Comparison of ENCODE assay signal across 19 mouse cellular contexts in the genomic region with DNA sequence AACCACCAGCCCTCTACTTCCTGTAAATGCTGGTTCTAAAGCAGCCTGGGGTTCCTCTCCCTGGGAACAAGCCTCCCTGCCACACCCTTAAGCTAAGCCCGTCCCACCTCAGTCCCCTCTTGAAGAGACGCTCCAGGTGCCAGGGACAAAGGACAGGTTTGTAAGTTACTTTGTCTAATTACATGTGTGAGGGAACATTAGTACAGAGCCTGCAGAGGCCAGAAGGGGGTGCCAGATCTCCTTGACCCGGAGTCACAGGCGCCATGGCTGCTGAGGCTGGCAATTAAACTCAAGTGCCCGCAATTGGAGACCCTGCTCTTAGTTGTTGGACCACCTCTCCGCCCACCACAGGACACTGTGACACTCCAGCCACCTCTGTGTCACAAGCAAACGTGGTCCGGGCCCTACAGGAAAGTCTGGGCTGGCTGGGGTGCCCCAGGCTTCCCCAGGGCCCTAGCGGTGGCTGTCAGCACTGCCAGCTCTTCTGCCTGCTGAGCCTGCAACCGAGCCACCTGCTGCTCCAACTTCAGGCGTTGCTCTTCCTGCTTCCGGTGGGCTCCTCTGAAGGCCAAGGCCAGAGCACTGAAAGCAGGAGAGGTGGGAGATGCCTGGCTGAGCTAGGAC. TPM values are rescaled to one million over a fixed set of nuclear protein-coding genes. Genes with fewer than 3 reads are reported as not detected.
DNase-seq lines count a peak whose midpoint lies in the region; ATAC-seq and TF ChIP-seq lines count a peak whose summit lies in the region.
"Had no signal": no experiment of that assay in that cellular context is flagged by ENCODE, and none has a peak within 500 bp of the region (broad histone marks: within the 10 kb centered on the region; RNA-seq: fewer than 3 reads in every experiment).

No protein-coding gene starts in this region.

- peak; percentile 49; the same call in 1 of the 2 replicates for TF ChIP-seq CTCF in liver, embryonic 14.5 days (IDR thresholded peaks at IDR 0.05; ENCODE audit: low read depth)

- H3K27me3 ChIP-seq in hindbrain, embryonic 10.5 days (ENCODE audit: insufficient read depth, poor library complexity, severe bottlenecking), result no peaks in the 10 kb centered on the region
- no peaks in the 10 kb centered on the region for H3K27me3 ChIP-seq in hindbrain, embryonic 14.5 days (ENCODE audit: control insufficient read depth, insufficient read depth, low read length)
- H3K27me3 ChIP-seq in liver, embryonic 14.5 days (ENCODE audit: control insufficient read depth, insufficient read depth, low read length), result peaks cover 21% of the 10 kb centered on the region
- peaks cover 29% of the 10 kb centered on the region for H3K27me3 ChIP-seq in liver, embryonic 12.5 days (replicated peaks)
- no peaks in the 10 kb centered on the region for H3K27me3 ChIP-seq in limb, embryonic 10.5 days (ENCODE audit: low read depth, poor library complexity, severe bottlenecking)
- H3K27me3 ChIP-seq: neural tube, embryonic 12.5 days had no signal

- H3K27ac ChIP-seq in hindbrain, embryonic 10.5 days, result peak overlapping the region; percentile 99
- no peak overlapping the region for H3K27ac ChIP-seq in hindbrain, embryonic 14.5 days
- no peak overlapping the region for H3K27ac ChIP-seq in liver, embryonic 14.5 days
- H3K27ac ChIP-seq in liver, embryonic 12.5 days, result no peak overlapping the region
- peak overlapping the region; percentile 46 for H3K27ac ChIP-seq in limb, embryonic 10.5 days
- H3K27ac ChIP-seq: neural tube, embryonic 12.5 days had no signal

- no peak for TF ChIP-seq EP300 in liver, embryonic 14.5 days (IDR thresholded peaks at IDR 0.05; ENCODE audit: low read depth)

- peak overlapping the region; percentile 14 for H3K4me3 ChIP-seq in hindbrain, embryonic 10.5 days
- no peak overlapping the region for H3K4me3 ChIP-seq in hindbrain, embryonic 14.5 days (replicated peaks; ENCODE audit: low read length)
- no peak overlapping the region for H3K4me3 ChIP-seq in liver, embryonic 14.5 days (ENCODE audit: insufficient read depth in 1 of 2, low read depth in 2 of 2, low read length in 2 of 2)
- no peak overlapping the region for H3K4me3 ChIP-seq in liver, embryonic 12.5 days
- no peak overlapping the region for H3K4me3 ChIP-seq in limb, embryonic 10.5 days
- H3K4me3 ChIP-seq: erythroblast, embryonic 14.5 days; neural tube, embryonic 12.5 days had no signal

- DNase-seq in hindbrain, embryonic 10.5 days (ENCODE audit: low spot score), result no peak
- no peak for DNase-seq in hindbrain, embryonic 14.5 days (ENCODE audit: low spot score)
- no peak for DNase-seq in liver, embryonic 14.5 days (ENCODE audit: low read depth in 3 of 3, low spot score in 3 of 3)
- DNase-seq in ES-CJ7 (ENCODE audit: low read depth, low spot score), result peak; percentile 92
- DNase-seq in limb, embryonic 10.5 days (ENCODE audit: low spot score), result no peak
- no peak for DNase-seq in frontal cortex, adult 2 months (ENCODE audit: extremely low spot score in 1 of 2, low spot score in 1 of 2)
- DNase-seq: adrenal gland, postnatal 14 days; cerebellum, postnatal 14 days; forebrain, postnatal 0 days; gastrocnemius, postnatal 10 days; heart, postnatal 36 days; lung, adult 18-20 months had no signal

- H3K4me2 ChIP-seq in hindbrain, embryonic 14.5 days (replicated peaks), result no peak overlapping the region
- no peak overlapping the region for H3K4me2 ChIP-seq in liver, embryonic 14.5 days (ENCODE audit: low read depth)
- H3K4me2 ChIP-seq in liver, embryonic 12.5 days, result no peak overlapping the region
- H3K4me2 ChIP-seq: heart, embryonic 11.5 days; neural tube, embryonic 12.5 days had no signal

- peaks cover 35% of the 10 kb centered on the region for H3K4me1 ChIP-seq in hindbrain, embryonic 10.5 days (replicated peaks)
- H3K4me1 ChIP-seq in hindbrain, embryonic 14.5 days (replicated peaks; ENCODE audit: control insufficient read depth, insufficient read depth, low read length), result peaks cover 8% of the 10 kb centered on the region
- H3K4me1 ChIP-seq in liver, embryonic 14.5 days (replicated peaks; ENCODE audit: control insufficient read depth in 2 of 2, insufficient read depth in 2 of 2, low read length in 1 of 2), result no peaks in the 10 kb centered on the region; a peak in 1 of 4 replicates
- peaks cover 30% of the 10 kb centered on the region for H3K4me1 ChIP-seq in liver, embryonic 12.5 days
- H3K4me1 ChIP-seq in limb, embryonic 10.5 days, result peaks cover 27% of the 10 kb centered on the region

- WGBS in hindbrain, embryonic 10.5 days, result 76% methylated on average over 12 of the region's 12 CpGs
- WGBS in hindbrain, embryonic 14.5 days, result 82% methylated on average over 12 of the region's 12 CpGs
- 58% methylated on average over 12 of the region's 12 CpGs for WGBS in liver, embryonic 14.5 days (ENCODE audit: insufficient replicate concordance)
- 61% methylated on average over 12 of the region's 12 CpGs for WGBS in liver, embryonic 12.5 days (ENCODE audit: insufficient replicate concordance)
- 67% methylated on average over 12 of the region's 12 CpGs for WGBS in limb, embryonic 10.5 days

- no peaks in the 10 kb centered on the region for H3K36me3 ChIP-seq in hindbrain, embryonic 10.5 days
- no peaks in the 10 kb centered on the region for H3K36me3 ChIP-seq in hindbrain, embryonic 14.5 days (replicated peaks; ENCODE audit: control insufficient read depth, insufficient read depth)
- no peaks in the 10 kb centered on the region for H3K36me3 ChIP-seq in liver, embryonic 14.5 days (replicated peaks; ENCODE audit: control insufficient read depth, insufficient read depth, low read depth)
- no peaks in the 10 kb centered on the region for H3K36me3 ChIP-seq in liver, embryonic 12.5 days
- H3K36me3 ChIP-seq in limb, embryonic 10.5 days, result peaks cover 3% of the 10 kb centered on the region; the same call in 1 of the 2 replicates
- H3K36me3 ChIP-seq: neural tube, embryonic 12.5 days had no signal

- ATAC-seq in hindbrain, embryonic 14.5 days (ENCODE audit: low FRiP score), result no peak
- no peak for ATAC-seq in liver, embryonic 14.5 days (ENCODE audit: insufficient read depth)
- no peak for ATAC-seq in liver, embryonic 12.5 days
- ATAC-seq in megakaryocyte progenitor cell, adult 5-6 weeks (replicated peaks; ENCODE audit: poor library complexity), result no peak
- ATAC-seq: forebrain, postnatal 0 days; inflammation-experienced regulatory T-cells, adult 6 months had no signal

- no peak overlapping the region for H3K9ac ChIP-seq in hindbrain, embryonic 14.5 days
- H3K9ac ChIP-seq in liver, embryonic 14.5 days (replicated peaks), result no peak overlapping the region
- no peak overlapping the region for H3K9ac ChIP-seq in liver, embryonic 12.5 days
- H3K9ac ChIP-seq: forebrain, postnatal 0 days; neural tube, embryonic 12.5 days had no signal

- no peaks in the 10 kb centered on the region for H3K9me3 ChIP-seq in hindbrain, embryonic 10.5 days
- H3K9me3 ChIP-seq in hindbrain, embryonic 14.5 days (ENCODE audit: control insufficient read depth, low read length), result no peaks in the 10 kb centered on the region
- no peaks in the 10 kb centered on the region for H3K9me3 ChIP-seq in liver, embryonic 14.5 days (ENCODE audit: control insufficient read depth, low read length)
- no peaks in the 10 kb centered on the region for H3K9me3 ChIP-seq in liver, embryonic 12.5 days (replicated peaks)
- no peaks in the 10 kb centered on the region for H3K9me3 ChIP-seq in limb, embryonic 10.5 days (replicated peaks)
- H3K9me3 ChIP-seq: neural tube, embryonic 12.5 days had no signal

RNA-seq across cellular contexts. Expression of a gene that starts 3.6 kb away (rescaled TPM):
- polyA plus RNA-seq in hindbrain, embryonic 10.5 days (2016; fragmentation: Nextera tagmentation; extraction: Ambion mirVana), result 125 and 139 TPM in 2 replicates
- polyA plus RNA-seq in hindbrain, embryonic 14.5 days (2014; fragmentation: Nextera tagmentation; extraction: Ambion mirVana), result 35.9 and 37.5 TPM in 2 replicates
- polyA plus RNA-seq in liver, embryonic 14.5 days (2012; rRNA removed), result 20.8 and 23.4 TPM in 2 replicates
- polyA plus RNA-seq in liver, embryonic 14.5 days (2014; fragmentation: Nextera tagmentation; extraction: Ambion mirVana), result 19.1 and 22.4 TPM in 2 replicates
- polyA plus RNA-seq in liver, embryonic 12.5 days (2016; fragmentation: Nextera tagmentation; extraction: Ambion mirVana), result 35.3 and 38.8 TPM in 2 replicates
- 77.4 and 87.2 TPM in 2 replicates for polyA plus RNA-seq in limb, embryonic 10.5 days (2016; fragmentation: Nextera tagmentation; extraction: Ambion mirVana)
- polyA plus RNA-seq in frontal cortex, adult 2 months (2012; rRNA removed), result 42.5 and 42.8 TPM in 2 replicates
- total RNA-seq in megakaryocyte progenitor cell, adult 5-6 weeks (2015), result 3.6 and 7.6 TPM in 2 replicates
- 4.3 and 5.6 TPM in 2 replicates for total RNA-seq in megakaryocyte progenitor cell, adult 5-6 weeks (2017)

RNA-seq across cellular contexts. Expression of a gene that starts 10.3 kb away (rescaled TPM):
- polyA plus RNA-seq in hindbrain, embryonic 10.5 days (2016; fragmentation: Nextera tagmentation; extraction: Ambion mirVana), result 5.8 and 7.2 TPM in 2 replicates
- 4.7 and 6.0 TPM in 2 replicates for polyA plus RNA-seq in hindbrain, embryonic 14.5 days (2014; fragmentation: Nextera tagmentation; extraction: Ambion mirVana)
- polyA plus RNA-seq in liver, embryonic 14.5 days (2012; rRNA removed), result 3.1 and 3.5 TPM in 2 replicates
- polyA plus RNA-seq in liver, embryonic 14.5 days (2014; fragmentation: Nextera tagmentation; extraction: Ambion mirVana), result 1.5 and 1.9 TPM in 2 replicates
- 3.6 and 4.0 TPM in 2 replicates for polyA plus RNA-seq in liver, embryonic 12.5 days (2016; fragmentation: Nextera tagmentation; extraction: Ambion mirVana)
- polyA plus RNA-seq in limb, embryonic 10.5 days (2016; fragmentation: Nextera tagmentation; extraction: Ambion mirVana), result 6.6 and 6.9 TPM in 2 replicates
- polyA plus RNA-seq in frontal cortex, adult 2 months (2012; rRNA removed), result 8.9 and 11.8 TPM in 2 replicates
- total RNA-seq in megakaryocyte progenitor cell, adult 5-6 weeks (2015), result not detected in 2 replicates
- not detected in 2 replicates for total RNA-seq in megakaryocyte progenitor cell, adult 5-6 weeks (2017)
- total RNA-seq: megakaryocyte, adult 5-6 weeks had no signal

RNA-seq across cellular contexts. Expression of a gene that starts 11.3 kb away (rescaled TPM):
- polyA plus RNA-seq in hindbrain, embryonic 10.5 days (2016; fragmentation: Nextera tagmentation; extraction: Ambion mirVana), result 112 and 121 TPM in 2 replicates
- polyA plus RNA-seq in hindbrain, embryonic 14.5 days (2014; fragmentation: Nextera tagmentation; extraction: Ambion mirVana), result 88.2 and 89.7 TPM in 2 replicates
- polyA plus RNA-seq in liver, embryonic 14.5 days (2012; rRNA removed), result 53.6 and 61.2 TPM in 2 replicates
- 50.6 and 52.3 TPM in 2 replicates for polyA plus RNA-seq in liver, embryonic 14.5 days (2014; fragmentation: Nextera tagmentation; extraction: Ambion mirVana)
- 79.0 and 82.6 TPM in 2 replicates for polyA plus RNA-seq in liver, embryonic 12.5 days (2016; fragmentation: Nextera tagmentation; extraction: Ambion mirVana)
- 123 and 131 TPM in 2 replicates for polyA plus RNA-seq in limb, embryonic 10.5 days (2016; fragmentation: Nextera tagmentation; extraction: Ambion mirVana)
- polyA plus RNA-seq in frontal cortex, adult 2 months (2012; rRNA removed), result 131 and 140 TPM in 2 replicates
- total RNA-seq in megakaryocyte progenitor cell, adult 5-6 weeks (2015), result 51.8 and 76.5 TPM in 2 replicates
- total RNA-seq in megakaryocyte progenitor cell, adult 5-6 weeks (2017), result 93.7 and 122 TPM in 2 replicates

RNA-seq across cellular contexts. Expression of a gene that starts 14.2 kb away (rescaled TPM):
- 7.5 and 8.1 TPM in 2 replicates for polyA plus RNA-seq in hindbrain, embryonic 10.5 days (2016; fragmentation: Nextera tagmentation; extraction: Ambion mirVana)
- 4.8 and 5.0 TPM in 2 replicates for polyA plus RNA-seq in hindbrain, embryonic 14.5 days (2014; fragmentation: Nextera tagmentation; extraction: Ambion mirVana)
- 2.8 and 3.1 TPM in 2 replicates for polyA plus RNA-seq in liver, embryonic 14.5 days (2012; rRNA removed)
- polyA plus RNA-seq in liver, embryonic 14.5 days (2014; fragmentation: Nextera tagmentation; extraction: Ambion mirVana), result 1.9 and 2.8 TPM in 2 replicates
- polyA plus RNA-seq in liver, embryonic 12.5 days (2016; fragmentation: Nextera tagmentation; extraction: Ambion mirVana), result 6.8 and 6.9 TPM in 2 replicates
- polyA plus RNA-seq in limb, embryonic 10.5 days (2016; fragmentation: Nextera tagmentation; extraction: Ambion mirVana), result 4.3 and 5.4 TPM in 2 replicates
- 11.4 and 12.9 TPM in 2 replicates for polyA plus RNA-seq in frontal cortex, adult 2 months (2012; rRNA removed)
- total RNA-seq in megakaryocyte progenitor cell, adult 5-6 weeks (2015), result 6.3 and 8.0 TPM in 2 replicates
- total RNA-seq in megakaryocyte progenitor cell, adult 5-6 weeks (2017), result 11.1 and 11.7 TPM in 2 replicates

RNA-seq across cellular contexts. Expression of a gene that starts 18.7 kb away (rescaled TPM):
- polyA plus RNA-seq in hindbrain, embryonic 10.5 days (2016; fragmentation: Nextera tagmentation; extraction: Ambion mirVana), result 74.4 and 84.6 TPM in 2 replicates
- polyA plus RNA-seq in hindbrain, embryonic 14.5 days (2014; fragmentation: Nextera tagmentation; extraction: Ambion mirVana), result 112 and 126 TPM in 2 replicates
- 41.9 and 57.2 TPM in 2 replicates for polyA plus RNA-seq in liver, embryonic 14.5 days (2012; rRNA removed)
- 46.5 and 48.2 TPM in 2 replicates for polyA plus RNA-seq in liver, embryonic 14.5 days (2014; fragmentation: Nextera tagmentation; extraction: Ambion mirVana)
- 60.2 and 61.1 TPM in 2 replicates for polyA plus RNA-seq in liver, embryonic 12.5 days (2016; fragmentation: Nextera tagmentation; extraction: Ambion mirVana)
- 92.4 and 95.0 TPM in 2 replicates for polyA plus RNA-seq in limb, embryonic 10.5 days (2016; fragmentation: Nextera tagmentation; extraction: Ambion mirVana)
- 174 and 195 TPM in 2 replicates for polyA plus RNA-seq in frontal cortex, adult 2 months (2012; rRNA removed)
- total RNA-seq in megakaryocyte progenitor cell, adult 5-6 weeks (2015), result 107 and 116 TPM in 2 replicates
- total RNA-seq in megakaryocyte progenitor cell, adult 5-6 weeks (2017), result 153 and 165 TPM in 2 replicates

Comparison
In these comparisons a context has a peak if more than half of its experiments do, and no peak if none do; other contexts are left out.
1. H3K27ac ChIP-seq: peak in hindbrain, embryonic 10.5 days (single experiment) and limb, embryonic 10.5 days (single experiment); none in hindbrain, embryonic 14.5 days (single experiment), liver, embryonic 14.5 days (single experiment) and liver, embryonic 12.5 days (single experiment).